Mouse (Mus musculus): Measurements from ENCODE around the gene Polg2. TPM values are rescaled to one million over a fixed set of nuclear protein-coding genes. Genes with fewer than 3 reads are reported as not detected.
"Not testable (repeated sequence)": the region's sequence is repeated elsewhere in the genome, so short reads cannot be mapped to it uniquely, and the experiment has no call there.

Gene Polg2
- 1 to 10 TPM; 4.3 to 6.1 TPM for total RNA-seq (2021)
- long read RNA-seq, experiment 1: 0 reads
- long read RNA-seq, experiment 2, partial matches to known transcripts: 0 of 7 reads
- long read RNA-seq, experiment 2, other reads (novel, unspliced or antisense): 4 of 7 reads

DNA sequence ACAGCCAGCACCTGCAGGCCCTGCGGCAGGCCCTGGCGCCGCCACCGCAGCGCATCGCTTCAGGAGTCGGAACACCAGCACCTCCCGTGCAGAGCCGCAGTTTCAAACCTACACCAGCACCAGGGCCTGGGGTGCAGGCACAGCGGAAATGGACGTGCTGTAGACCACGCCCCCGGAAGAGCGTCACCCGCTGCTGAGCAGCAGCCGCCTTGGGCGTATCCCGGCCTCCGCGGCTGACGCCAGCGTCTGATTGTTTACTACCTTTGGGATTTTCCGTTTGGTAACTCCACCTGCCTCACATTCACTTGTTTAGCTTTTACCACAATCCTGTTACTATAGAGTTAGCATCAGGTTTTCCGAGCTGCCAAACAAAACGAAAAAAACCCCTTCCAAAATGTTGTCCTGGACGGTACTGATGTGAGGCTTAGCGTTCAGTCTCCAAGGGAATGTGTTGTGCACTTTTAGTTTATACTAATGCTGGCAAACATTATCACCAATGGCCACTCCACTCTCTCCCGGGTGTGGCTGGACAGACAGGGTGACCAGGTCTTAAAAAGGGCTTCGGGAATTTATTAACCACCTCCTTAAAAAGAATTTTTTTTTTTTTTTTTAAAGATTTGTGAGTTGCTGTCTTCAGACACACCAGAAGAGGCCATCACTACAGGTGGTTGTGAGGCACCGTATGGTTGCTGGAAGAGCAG is at the start of gene Polg2:
Polg2 (minus strand) TSS at position 150 of the 701 bp plus-strand sequence.
- DNase-seq (ENCODE audit: low spot score in 2 of 2): peak; percentile 86 to 90

DNA sequence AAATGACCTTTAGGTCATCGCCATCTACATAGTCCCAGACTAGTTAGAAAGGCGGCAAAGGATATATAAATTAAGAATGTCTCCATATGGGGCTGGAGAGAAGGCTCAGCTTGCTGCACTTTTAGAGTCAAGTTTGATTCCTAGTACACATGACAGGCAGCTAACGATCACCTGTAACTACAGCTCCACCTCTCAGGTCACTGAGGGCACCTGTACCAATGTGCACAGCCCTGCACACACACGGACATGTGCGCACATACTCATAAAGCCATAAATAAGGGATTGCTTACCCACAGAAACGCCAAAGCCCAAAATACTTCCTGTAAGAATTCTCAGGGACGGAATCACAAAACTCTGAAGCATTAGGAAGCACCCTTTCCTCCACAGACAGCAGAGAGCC is 48.7 kb upstream of the Polg2 start:
- no peak for DNase-seq (ENCODE audit: low spot score in 2 of 2)

DNA sequence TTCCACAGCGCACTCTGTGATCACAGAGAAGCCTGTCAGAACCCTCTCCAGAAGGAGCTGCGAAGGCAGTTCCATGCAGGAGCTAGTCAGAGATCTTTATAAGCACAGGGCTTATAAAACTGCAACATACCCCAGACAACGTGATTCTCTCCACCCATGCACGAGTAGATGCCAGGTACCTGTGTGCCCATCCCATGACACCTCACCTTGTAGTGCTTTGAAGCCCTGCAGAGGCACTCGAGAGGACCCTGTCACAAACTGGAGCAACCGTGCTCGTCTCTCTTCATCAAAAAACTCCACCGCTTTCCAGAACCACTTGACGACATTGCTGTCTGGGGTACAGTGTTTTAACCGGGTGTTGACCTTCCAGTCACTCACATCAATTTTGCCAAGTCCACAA is 45.1 kb upstream of the Polg2 start:
- DNase-seq (ENCODE audit: low spot score in 2 of 2): no peak

DNA sequence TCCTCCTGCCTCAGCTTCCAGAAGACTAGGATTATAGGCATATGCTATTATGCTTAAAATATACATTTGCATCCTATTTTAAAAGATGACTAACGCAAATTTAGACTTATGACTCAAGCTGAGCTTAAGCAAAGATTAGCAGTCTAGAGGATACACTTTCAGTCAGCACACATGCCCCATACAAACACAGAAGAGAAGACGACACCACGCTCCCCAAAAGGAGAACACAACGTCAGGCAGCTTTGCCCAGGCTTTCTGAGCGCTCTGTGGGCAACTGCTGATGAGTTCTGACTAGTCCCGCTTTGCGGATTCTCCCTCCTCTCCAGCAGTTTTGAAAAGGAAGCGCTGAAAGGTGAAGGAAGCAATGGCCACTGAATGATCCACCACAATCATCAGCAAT is 44.4 kb upstream of the Polg2 start:
- DNase-seq (ENCODE audit: low spot score in 2 of 2): no peak

DNA sequence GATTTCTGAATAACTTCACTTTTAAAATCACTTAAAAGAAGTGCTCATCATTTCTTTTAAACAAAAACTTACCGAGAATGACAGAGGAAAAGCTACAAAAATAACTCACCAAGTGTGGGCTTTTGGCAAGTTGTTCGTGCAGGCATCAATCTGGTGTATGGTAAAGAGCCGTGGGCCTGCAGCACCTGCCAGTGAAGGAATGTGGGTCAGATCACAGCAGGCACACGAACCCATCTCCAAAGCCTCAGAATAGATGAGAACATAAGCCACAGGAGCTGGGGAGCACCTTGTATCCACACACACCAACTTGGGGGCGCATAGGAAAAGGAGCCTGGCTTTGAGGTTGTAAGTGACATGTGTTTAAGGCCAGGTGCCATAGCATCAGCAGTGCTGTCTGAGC is 43.6 kb upstream of the Polg2 start:
- no peak for DNase-seq (ENCODE audit: low spot score in 2 of 2)

DNA sequence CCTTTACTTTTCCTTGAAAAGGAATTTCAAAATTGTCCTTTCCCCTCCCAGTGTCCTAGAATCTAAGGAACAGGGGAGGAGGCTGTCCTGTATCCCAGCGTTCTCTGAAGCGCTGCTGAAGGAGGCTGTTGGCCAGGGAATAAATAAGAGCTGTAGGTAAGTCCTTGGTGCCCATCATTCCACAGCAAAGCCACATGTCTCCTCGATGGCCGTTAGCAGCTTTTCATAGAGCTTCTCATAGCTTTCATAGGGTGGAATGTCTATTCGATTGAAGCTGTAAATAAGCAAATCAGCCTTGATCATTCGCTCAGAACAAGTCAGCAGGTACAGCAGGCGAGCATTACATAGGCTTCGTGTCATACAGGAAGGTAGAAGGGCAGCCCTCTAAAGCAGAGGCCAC is 43.2 kb upstream of the Polg2 start:
- no peak for DNase-seq (ENCODE audit: low spot score in 2 of 2)

DNA sequence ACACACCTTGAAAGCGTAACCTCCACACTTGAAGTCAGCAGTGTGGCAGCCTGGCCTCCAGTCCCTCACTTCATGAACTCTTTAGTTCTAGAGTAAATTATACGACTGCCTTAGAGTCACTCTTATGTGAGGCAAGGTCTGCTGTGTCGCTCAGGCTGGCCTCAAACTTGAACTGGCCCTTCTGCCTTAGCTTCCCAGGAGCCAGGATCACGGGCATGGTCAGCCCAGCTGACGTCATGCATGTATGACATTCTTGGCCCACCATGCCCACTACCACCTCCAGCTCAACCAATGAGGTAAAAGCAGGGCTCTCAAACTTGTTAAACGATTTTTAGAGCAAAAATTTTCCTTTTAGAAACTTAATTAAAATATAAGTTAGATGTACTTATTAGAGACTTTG is 42.1 kb upstream of the Polg2 start:
- no peak for DNase-seq (ENCODE audit: low spot score in 2 of 2)

DNA sequence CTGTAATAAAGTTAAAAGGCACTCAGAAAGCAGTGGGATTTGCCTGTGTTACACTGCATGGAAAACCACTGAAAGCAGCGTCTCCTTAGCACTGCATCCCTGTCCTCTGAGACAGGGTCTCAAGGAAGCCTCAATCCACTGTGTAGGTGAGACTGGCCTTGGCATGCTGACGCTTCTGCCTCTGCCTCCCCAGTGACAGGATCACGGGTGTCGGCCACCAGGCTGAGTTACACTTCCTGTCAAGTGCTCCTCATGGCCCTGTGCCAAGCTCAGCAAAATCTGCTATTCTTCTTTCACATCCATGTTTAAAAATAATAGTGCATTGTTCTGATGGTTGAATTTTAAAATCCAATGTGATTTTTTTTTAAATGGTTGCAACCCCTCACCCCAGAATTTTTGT is 41.6 kb upstream of the Polg2 start:
- peak; percentile 20 to 59 for DNase-seq (ENCODE audit: low spot score in 2 of 2)

DNA sequence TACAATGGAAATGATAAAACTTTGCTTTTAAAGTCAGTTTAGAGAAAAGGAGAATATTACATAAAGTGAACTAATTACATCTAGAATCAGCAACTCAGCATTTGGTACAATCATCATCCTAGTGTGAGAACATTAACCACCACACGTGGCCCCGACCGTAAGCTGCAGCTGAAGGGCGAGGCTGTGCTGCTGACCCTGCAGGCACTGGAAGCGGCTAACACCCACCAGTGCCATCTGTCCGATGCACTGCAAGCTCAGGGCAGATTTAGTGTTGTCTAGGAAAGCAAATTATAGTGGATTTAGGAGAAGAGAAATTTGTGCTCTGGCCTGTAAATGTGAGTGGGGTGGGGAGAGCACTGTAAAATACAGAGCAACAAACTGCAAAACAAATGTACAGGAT is 40.9 kb upstream of the Polg2 start:
- no peak for DNase-seq (ENCODE audit: low spot score in 2 of 2)

DNA sequence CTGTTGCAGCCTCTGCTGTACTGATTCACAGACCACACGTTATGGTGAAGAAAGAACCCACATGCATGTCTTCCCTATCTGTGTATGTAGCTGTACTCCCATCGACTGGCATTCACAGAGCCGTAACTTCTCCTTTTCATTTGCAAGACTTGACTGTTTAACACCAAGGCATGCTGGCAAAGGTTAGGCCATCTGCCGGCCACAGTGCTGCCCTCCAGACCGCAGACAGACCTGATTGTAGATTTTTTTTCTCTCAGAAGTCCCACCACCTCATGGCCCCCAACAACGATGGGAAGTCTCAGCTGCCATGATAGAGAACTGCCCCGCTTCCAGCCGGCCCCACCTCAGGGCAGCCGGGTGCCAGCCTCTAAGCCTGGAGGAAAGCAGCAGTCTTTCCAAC is 40.3 kb upstream of the Polg2 start:
- no peak for DNase-seq (ENCODE audit: low spot score in 2 of 2)

DNA sequence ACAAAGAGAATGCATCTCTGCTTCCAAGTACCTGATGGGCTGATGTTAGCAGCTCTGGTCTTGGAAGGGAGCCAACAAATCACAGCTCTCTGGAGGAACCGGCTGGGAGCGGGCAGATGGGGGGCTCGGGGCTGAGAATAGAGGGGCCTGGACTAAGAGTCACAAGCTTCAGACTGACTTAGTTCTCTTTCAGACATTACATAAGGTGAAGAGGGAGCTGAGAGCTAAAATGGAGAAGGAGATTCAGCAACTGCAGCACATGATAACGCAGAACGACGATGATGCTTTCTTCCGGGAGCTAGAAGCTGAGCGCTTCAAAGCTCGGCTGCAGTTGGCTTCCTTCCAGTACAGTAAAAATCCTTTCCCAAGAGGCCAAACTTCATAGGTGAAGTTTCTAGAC is 39.0 kb upstream of the Polg2 start:
- no peak for DNase-seq (ENCODE audit: low spot score in 2 of 2)

DNA sequence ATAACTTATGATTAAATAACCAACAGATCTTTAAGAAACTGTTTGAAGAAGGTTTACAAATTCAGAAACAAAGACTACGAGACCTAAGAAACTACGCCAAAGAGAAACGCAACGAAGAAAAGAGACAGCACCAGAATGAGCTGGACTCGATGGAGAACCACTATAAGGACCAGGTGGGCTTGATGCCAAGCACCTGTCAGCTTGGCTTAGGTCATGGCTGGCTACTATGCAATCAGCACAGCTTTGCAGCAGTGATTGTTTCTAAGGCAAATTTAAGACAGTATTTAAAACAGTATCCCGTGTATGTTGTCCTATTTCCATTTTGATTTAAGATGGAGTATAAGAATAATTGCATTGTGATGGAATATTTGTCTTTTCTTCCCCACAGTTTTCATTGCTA is 38.5 kb upstream of the Polg2 start:
- no peak for DNase-seq (ENCODE audit: low spot score in 2 of 2)

DNA sequence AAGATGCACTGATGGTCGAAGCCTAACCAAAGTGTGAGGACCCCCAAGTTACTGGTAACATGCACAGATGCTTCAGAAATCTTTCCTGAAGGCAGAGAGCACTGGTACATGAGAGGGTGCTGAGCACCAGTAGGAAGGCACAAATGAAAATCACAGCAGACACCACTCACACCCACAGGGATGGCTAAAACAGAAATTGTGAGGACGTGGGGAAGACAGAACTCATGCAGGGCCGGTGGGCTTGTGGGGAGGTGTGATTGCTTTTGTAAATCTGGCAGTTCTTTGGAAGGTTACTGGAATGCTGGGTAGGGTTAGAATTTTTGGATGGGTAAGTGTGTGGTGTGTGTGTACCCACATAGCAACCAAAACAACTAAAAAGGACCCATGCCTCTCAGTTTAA is 37.8 kb upstream of the Polg2 start:
- DNase-seq (ENCODE audit: low spot score in 2 of 2): no peak

DNA sequence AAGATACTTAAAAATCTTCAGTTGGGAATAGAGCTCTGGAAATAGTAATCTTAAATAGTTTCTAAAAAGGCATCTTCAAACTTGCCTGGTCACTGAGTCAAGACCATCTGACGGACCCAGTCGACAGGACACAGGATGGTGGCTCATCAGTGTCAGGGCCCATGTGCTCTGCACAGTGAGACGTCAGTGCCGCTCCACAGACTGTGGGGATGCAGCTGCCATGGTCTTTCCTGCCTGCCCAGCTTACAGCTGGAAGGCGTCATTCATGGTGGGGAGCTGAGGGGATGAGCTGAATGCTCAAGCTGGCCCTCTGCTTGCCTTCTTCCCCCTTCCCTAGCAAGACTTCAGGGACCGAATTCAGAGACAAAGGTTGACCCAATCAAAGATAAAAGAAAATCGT is 37.0 kb upstream of the Polg2 start:
- no peak for DNase-seq (ENCODE audit: low spot score in 2 of 2)

DNA sequence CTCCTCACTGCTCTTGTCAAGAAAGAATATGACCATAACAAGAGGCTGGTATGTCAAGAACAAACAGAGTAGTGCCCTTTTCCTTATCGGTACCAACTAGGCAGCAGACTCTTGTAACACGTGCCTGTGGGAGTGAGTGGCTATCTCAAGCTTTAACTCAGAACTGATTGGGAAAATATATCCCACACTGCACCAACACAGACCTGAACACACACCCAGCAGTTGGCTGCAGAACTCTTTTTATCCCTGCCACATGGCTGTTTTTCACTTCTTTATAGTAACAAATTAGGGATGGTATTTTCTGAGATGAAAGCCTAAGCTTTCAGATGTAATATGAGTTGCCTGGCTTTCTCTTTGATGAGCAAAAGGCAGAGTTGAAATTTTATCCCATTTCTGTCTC is 36.4 kb upstream of the Polg2 start:
- no peak for DNase-seq (ENCODE audit: low spot score in 2 of 2)

DNA sequence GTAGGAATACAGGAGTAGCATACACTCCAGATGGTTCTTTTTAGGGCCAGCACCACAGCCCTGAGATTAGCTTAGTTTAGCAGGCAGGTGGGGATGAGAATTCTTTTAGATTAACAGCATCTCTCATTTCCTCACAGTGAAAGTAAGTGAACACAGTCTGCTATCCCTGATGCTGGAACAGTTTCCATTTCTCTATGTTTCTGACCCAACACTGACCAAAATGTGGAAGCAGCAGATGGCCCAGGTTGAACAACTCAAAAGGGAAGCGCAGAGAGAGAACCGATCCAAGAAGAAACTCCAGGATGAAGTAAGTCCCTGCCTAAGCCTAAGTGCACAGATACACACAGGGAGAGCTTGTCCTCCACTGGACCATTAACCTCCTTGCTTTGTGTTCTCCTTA is 36.0 kb upstream of the Polg2 start:
- DNase-seq (ENCODE audit: low spot score in 2 of 2): no peak

DNA sequence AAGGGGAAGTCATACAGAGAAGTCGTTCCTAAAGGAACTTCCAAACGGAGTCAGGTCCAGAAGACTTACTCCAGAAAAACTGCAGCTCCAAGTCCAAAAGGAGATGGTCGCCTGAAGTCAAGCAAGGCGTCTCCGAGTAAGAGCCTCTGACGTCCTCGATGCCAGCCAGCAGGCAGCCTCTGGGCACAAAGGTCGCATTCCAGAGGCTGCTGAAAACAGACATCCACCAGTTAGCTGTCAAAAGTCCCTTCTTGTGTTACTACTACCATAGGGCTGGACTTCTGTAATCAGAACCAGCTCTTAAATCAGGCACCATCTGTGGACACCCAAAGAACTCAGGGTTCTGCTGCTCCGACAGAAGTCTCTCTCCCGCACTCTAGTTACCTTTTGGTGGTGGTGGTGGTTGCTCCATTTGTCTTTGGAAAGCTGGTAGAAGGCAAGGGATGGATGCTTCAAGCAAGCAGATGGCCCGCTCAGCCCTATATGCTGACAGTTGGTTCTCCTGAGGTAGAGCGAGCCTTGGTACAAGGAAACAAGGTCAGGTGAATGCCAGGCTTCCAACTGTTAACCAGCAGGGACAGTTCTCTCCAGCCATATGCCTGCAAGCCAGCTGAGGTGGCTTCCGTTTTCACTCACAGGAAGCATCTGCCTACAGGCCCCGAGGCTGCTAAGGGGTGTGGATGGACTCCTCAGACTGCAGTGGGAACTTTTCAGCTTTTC is 35.4 kb upstream of the Polg2 start:
- DNase-seq (ENCODE audit: low spot score in 2 of 2): no peak

DNA sequence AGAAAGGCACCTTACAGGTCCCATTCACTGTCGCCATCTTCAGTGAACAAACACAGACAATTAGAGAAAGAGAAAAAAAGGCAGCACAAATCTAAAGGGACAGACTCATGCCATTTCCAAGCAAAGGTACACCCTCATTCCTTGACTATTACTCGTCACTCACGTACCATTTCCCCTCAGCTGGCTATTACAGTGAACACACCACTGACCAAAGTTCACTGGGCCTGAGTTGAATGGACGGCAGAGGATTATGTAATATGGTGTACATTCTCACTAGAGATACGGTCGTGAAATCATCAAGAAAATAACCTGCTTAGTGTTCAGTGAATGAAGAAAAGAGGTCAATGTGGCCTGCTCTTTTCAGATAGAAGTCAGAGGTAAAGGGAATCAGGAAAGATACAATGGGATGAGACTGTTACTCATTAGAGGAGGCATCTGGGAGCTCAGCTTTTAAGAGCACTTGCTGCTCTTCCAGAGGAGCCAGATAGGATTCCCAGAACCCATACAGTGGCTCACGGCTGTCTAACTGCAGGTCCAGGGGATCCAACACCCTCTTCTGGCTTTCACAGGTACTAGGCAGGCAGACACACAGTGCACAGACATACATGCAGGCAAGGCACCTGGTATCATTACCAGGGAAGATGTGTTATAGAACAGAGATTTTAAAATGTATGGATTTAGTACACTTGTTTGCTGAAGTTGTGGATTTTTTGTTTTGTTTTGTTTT is 33.2 kb upstream of the Polg2 start:
- DNase-seq (ENCODE audit: low spot score in 2 of 2): no peak

DNA sequence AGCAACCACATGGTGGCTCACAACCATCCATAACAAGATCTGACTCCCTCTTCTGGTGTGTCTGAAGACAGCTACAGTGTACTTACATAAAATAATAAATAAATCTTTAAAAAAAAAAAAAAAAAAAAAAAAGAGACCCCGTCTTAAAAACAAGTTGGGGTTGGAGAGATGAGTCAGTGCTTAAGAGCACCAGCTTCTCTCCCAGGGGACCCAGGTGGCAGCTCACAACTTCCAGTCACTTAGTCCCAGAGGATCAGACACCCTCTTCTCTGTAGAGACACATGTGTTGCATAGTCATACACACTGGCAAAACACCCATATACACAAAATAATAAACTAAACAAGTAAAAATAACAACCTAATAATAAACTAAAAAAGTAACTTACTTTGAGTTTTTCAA is 28.1 kb upstream of the Polg2 start:
- DNase-seq (ENCODE audit: low spot score in 2 of 2): not testable (repeated sequence)

DNA sequence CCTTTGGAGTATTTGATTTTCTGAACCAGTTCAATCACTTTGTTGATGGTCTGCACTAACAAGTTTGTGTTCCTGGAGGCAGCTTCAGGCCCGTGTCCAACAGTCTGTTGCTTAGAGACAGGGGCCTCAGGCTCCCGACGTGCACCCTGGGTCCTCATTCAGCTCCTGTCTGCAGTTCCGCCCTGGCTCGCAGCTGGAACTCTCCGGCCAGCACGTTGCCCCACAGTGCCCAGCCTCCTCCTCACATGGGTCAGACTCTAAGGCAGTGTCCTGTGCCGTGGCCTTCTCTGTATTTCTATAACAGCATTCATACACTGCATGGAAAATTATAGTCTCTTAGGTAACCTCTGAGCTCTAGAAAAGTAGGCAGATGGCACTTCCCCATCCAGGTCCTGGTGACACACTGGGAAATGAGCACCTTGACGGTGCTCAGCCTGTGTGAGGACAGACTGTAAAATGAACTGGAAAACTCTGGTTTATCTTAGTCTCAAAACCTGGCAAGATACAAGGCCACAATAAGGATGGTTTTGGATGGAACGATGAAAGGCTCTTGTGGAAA is 22.8 kb upstream of the Polg2 start:
- no peak for DNase-seq (ENCODE audit: low spot score in 2 of 2)

DNA sequence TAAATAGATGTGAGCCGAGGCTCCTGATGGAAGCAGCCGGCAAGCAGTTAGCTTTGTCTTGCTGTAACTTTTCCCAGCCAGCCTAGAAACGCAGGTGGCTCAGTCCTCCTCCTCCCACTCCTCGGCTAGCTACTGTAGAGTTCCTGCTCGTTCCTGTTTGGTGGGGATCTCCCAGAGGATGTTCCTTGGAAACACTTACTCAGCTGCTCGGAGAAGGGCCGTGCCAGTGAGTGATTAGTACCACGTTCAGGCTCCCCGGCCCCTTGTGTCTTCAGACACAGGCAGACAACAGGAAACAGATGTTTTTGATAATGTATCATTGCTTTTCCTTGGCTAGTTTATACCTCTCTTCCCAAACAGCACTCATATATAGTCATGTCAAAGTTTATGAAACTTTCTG is 16.3 kb upstream of the Polg2 start:
- DNase-seq (ENCODE audit: low spot score in 2 of 2): no peak

DNA sequence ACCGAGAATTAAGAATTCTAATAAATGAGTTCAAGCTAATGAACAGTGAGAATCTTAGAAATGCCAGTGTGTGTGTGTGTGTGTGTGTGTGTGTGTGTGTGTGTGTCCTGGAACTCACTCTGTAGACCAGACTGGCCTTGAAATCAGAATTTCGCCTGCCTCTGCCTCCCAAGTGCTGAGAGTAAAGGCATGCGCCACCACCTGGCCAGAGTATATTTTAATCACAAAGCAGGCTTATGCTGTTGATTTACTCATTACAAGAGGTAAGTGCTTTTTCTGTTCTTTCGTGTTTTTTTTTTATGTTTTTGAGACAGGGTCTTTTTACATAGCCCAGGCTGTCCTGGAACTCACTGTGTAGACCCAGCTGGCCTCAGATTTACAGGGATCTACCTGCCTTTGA is 14.5 kb upstream of the Polg2 start:
- DNase-seq (ENCODE audit: low spot score in 2 of 2): no peak

All from adrenal gland, adult 18-20 months (tissue).